Mouse (Mus musculus): ENCODE results near the gene Olfr1442. TPM values are rescaled to one million over a fixed set of nuclear protein-coding genes. Genes with fewer than 3 reads are reported as not detected.

Gene Olfr1442
- not detected in 2 replicates for polyA plus RNA-seq (2012; rRNA removed)

DNA sequence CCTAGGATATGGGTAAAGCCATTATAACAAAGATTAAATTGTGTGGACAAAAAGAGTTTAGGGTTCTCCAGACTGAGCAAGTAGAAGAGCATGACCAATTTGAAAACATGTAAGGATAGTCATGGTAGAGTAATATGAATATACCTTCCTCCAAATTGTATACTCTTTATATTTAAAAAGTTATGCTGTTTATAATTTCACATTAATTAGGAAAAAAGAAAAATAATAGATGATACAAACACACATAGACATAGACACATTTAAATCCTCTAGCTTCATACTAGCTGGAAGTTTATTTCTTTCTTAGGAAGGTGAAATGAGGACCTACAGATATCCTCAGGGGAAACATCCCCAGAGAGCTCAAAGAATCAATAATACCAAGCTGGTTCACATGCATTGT, at the start of gene Olfr1442:
Gene Olfr1442, plus strand, starts transcription at position 301 of the 400 bp plus-strand sequence.
- TF ChIP-seq POLR2A (IDR thresholded peaks at IDR 0.05; ENCODE audit: low read depth, low read length) (no peak), CTCF (IDR thresholded peaks at IDR 0.05; ENCODE audit: extremely low read depth, insufficient read depth, insufficient read length, insufficient replicate concordance) (no peak)
- Histone ChIP-seq H3K27me3 (ENCODE audit: control insufficient read depth, insufficient read depth, low read length) (no peaks in the 10 kb centered on the region), H3K4me3 (ENCODE audit: extremely low read depth, insufficient read depth, insufficient read length) (no peak within 1 kb of the TSS), H3K36me3 (ENCODE audit: control insufficient read depth, insufficient read depth, low read length) (no peaks in the 10 kb centered on the region), H3K27ac (ENCODE audit: insufficient read depth, low read length) (no peak within 1 kb of the TSS), H3K4me1 (ENCODE audit: control insufficient read depth, insufficient read depth, insufficient read length) (no peaks in the 10 kb centered on the region)
- no peak for DNase-seq (ENCODE audit: low read depth in 1 of 2, low spot score in 2 of 2)

DNA sequence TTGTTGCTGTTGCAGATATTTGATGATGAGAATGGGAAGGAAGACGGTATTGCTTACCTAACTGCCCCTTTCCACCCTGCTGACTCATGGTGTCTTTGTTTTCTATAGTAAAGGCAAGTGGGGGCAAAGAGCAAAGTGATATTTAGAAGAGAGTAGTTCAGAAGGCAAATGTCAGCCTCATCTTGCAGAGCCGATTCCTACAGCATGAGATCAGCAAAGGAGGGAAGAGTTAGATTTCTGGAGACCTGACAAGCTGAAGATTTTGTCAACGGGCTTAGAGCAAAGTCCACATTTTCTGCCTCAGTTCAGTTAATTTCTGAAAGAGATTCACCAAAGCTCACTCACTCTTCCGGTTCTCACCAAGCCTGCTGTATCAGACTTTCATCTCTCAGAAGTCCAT, 37.1 kb upstream of the Olfr1442 start, which contains the start of gene Glyat:
Gene Glyat, plus strand, starts transcription at position 133 of the 400 bp plus-strand sequence.
- no peak for TF ChIP-seq POLR2A (IDR thresholded peaks at IDR 0.05; ENCODE audit: low read depth, low read length)
- TF ChIP-seq CTCF (IDR thresholded peaks at IDR 0.05; ENCODE audit: extremely low read depth, insufficient read depth, insufficient read length, insufficient replicate concordance) = no peak
- H3K4me1 ChIP-seq (ENCODE audit: control insufficient read depth, insufficient read depth, insufficient read length) = no peaks in the 10 kb centered on the region
- H3K27me3 ChIP-seq (ENCODE audit: control insufficient read depth, insufficient read depth, low read length) = no peaks in the 10 kb centered on the region
- H3K4me3 ChIP-seq (ENCODE audit: extremely low read depth, insufficient read depth, insufficient read length) = no peak within 1 kb of the TSS
- no peak for DNase-seq (ENCODE audit: low read depth in 1 of 2, low spot score in 2 of 2)
- no peak within 1 kb of the TSS for H3K27ac ChIP-seq (ENCODE audit: insufficient read depth, low read length)
- 61% methylated on average over 4 of the region's 4 CpGs for WGBS
- H3K36me3 ChIP-seq (ENCODE audit: control insufficient read depth, insufficient read depth, low read length) = no peaks in the 10 kb centered on the region

GRCm38 (mm10) chr19:12634259-12634658, 36.0 kb upstream of the Olfr1442 start:
- no peak for DNase-seq (ENCODE audit: low read depth in 1 of 2, low spot score in 2 of 2)
- no peaks in the 10 kb centered on the region for H3K4me1 ChIP-seq (ENCODE audit: control insufficient read depth, insufficient read depth, insufficient read length)
- no peak overlapping the region for H3K27ac ChIP-seq (ENCODE audit: insufficient read depth, low read length)
- 87% methylated on average over 3 of the region's 3 CpGs for WGBS
- TF ChIP-seq CTCF (IDR thresholded peaks at IDR 0.05; ENCODE audit: extremely low read depth, insufficient read depth, insufficient read length, insufficient replicate concordance) (no peak), POLR2A (IDR thresholded peaks at IDR 0.05; ENCODE audit: low read depth, low read length) (no peak)
- H3K27me3 ChIP-seq (ENCODE audit: control insufficient read depth, insufficient read depth, low read length) = no peaks in the 10 kb centered on the region
- no peak overlapping the region for H3K4me3 ChIP-seq (ENCODE audit: extremely low read depth, insufficient read depth, insufficient read length)
- H3K36me3 ChIP-seq (ENCODE audit: control insufficient read depth, insufficient read depth, low read length) = no peaks in the 10 kb centered on the region

GRCm38 (mm10) chr19:12634963-12635362, 35.3 kb upstream of the Olfr1442 start:
- DNase-seq (ENCODE audit: low read depth in 1 of 2, low spot score in 2 of 2) = no peak
- TF ChIP-seq POLR2A (IDR thresholded peaks at IDR 0.05; ENCODE audit: low read depth, low read length) = no peak
- no peak for TF ChIP-seq CTCF (IDR thresholded peaks at IDR 0.05; ENCODE audit: extremely low read depth, insufficient read depth, insufficient read length, insufficient replicate concordance)
- Histone ChIP-seq H3K27ac (ENCODE audit: insufficient read depth, low read length) (no peak overlapping the region), H3K4me1 (ENCODE audit: control insufficient read depth, insufficient read depth, insufficient read length) (no peaks in the 10 kb centered on the region), H3K27me3 (ENCODE audit: control insufficient read depth, insufficient read depth, low read length) (no peaks in the 10 kb centered on the region), H3K4me3 (ENCODE audit: extremely low read depth, insufficient read depth, insufficient read length) (no peak overlapping the region), H3K36me3 (ENCODE audit: control insufficient read depth, insufficient read depth, low read length) (no peaks in the 10 kb centered on the region)
- 80% methylated on average over 4 of the region's 4 CpGs for WGBS

GRCm38 (mm10) chr19:12636863-12637262, 33.4 kb upstream of the Olfr1442 start:
- WGBS = 67% methylated on average over 3 of the region's 3 CpGs

GRCm38 (mm10) chr19:12638049-12638448, 32.2 kb upstream of the Olfr1442 start:
- no peaks in the 10 kb centered on the region for H3K27me3 ChIP-seq (ENCODE audit: control insufficient read depth, insufficient read depth, low read length)
- no peak for TF ChIP-seq POLR2A (IDR thresholded peaks at IDR 0.05; ENCODE audit: low read depth, low read length)
- H3K27ac ChIP-seq (ENCODE audit: insufficient read depth, low read length) = no peak overlapping the region
- no peaks in the 10 kb centered on the region for H3K36me3 ChIP-seq (ENCODE audit: control insufficient read depth, insufficient read depth, low read length)
- DNase-seq (ENCODE audit: low read depth in 1 of 2, low spot score in 2 of 2) = no peak
- WGBS = 79% methylated on average over 1 of the region's 1 CpGs
- H3K4me1 ChIP-seq (ENCODE audit: control insufficient read depth, insufficient read depth, insufficient read length) = no peaks in the 10 kb centered on the region
- H3K4me3 ChIP-seq (ENCODE audit: extremely low read depth, insufficient read depth, insufficient read length) = no peak overlapping the region

More at GRCm38 (mm10) chr19:12636863-12637262, 33.4 kb upstream of the Olfr1442 start:
- no peak overlapping the region for H3K4me3 ChIP-seq (ENCODE audit: extremely low read depth, insufficient read depth, insufficient read length)
- TF ChIP-seq CTCF (IDR thresholded peaks at IDR 0.05; ENCODE audit: extremely low read depth, insufficient read depth, insufficient read length, insufficient replicate concordance) (no peak), POLR2A (IDR thresholded peaks at IDR 0.05; ENCODE audit: low read depth, low read length) (no peak)
- no peak overlapping the region for H3K27ac ChIP-seq (ENCODE audit: insufficient read depth, low read length)
- H3K27me3 ChIP-seq (ENCODE audit: control insufficient read depth, insufficient read depth, low read length) = no peaks in the 10 kb centered on the region
- H3K4me1 ChIP-seq (ENCODE audit: control insufficient read depth, insufficient read depth, insufficient read length) = no peaks in the 10 kb centered on the region
- no peaks in the 10 kb centered on the region for H3K36me3 ChIP-seq (ENCODE audit: control insufficient read depth, insufficient read depth, low read length)
- DNase-seq (ENCODE audit: low read depth in 1 of 2, low spot score in 2 of 2) = no peak

DNA sequence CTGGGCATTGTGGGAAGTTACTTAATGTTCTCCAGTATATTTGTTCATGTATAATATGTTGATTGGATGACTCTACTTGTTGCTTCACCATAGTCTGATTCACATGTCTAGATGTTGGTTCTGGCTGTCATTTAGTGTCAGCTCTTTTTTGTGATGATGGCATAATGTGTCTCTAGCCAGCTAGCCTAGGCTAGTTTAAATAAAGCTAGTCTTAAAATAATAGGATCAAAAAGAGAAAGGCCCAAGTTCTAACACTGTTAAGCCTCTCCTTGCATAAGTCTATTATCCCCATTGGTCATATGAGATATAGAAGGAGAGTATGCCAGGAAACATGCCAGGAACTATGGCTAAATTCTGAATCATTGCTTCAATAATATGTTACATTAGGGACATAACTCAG, 20.7 kb upstream of the Olfr1442 start:
- H3K4me1 ChIP-seq (ENCODE audit: control insufficient read depth, insufficient read depth, insufficient read length) = no peaks in the 10 kb centered on the region
- H3K36me3 ChIP-seq (ENCODE audit: control insufficient read depth, insufficient read depth, low read length) = no peaks in the 10 kb centered on the region
- TF ChIP-seq CTCF (IDR thresholded peaks at IDR 0.05; ENCODE audit: extremely low read depth, insufficient read depth, insufficient read length, insufficient replicate concordance) = no peak
- no peak for TF ChIP-seq POLR2A (IDR thresholded peaks at IDR 0.05; ENCODE audit: low read depth, low read length)
- DNase-seq (ENCODE audit: low read depth in 1 of 2, low spot score in 2 of 2) = no peak
- H3K27ac ChIP-seq (ENCODE audit: insufficient read depth, low read length) = no peak overlapping the region
- no peak overlapping the region for H3K4me3 ChIP-seq (ENCODE audit: extremely low read depth, insufficient read depth, insufficient read length)
- H3K27me3 ChIP-seq (ENCODE audit: control insufficient read depth, insufficient read depth, low read length) = no peaks in the 10 kb centered on the region
